Mouse (Mus musculus) embryonic facial prominence, embryonic 12.5 days (tissue): ENCODE results near the gene Ctrb1. TPM values are rescaled to one million over a fixed set of nuclear protein-coding genes. Genes with fewer than 3 reads are reported as not detected.

Experiments
- ATAC-seq: fragments of 200-750 bp; cut with Nextera tagmentation; 2 replicates; pipeline ENCODE4 v1.8.0; 2017; ENCODE audit not compliant: insufficient number of reproducible peaks, insufficient read depth, low FRiP score, low TSS enrichment
- H3K27ac ChIP-seq: fragments of 300-500 bp; sonication (generic); 2 replicates; pipeline ENCODE4 v1.5.1; 2016; ENCODE audit warnings: mild to moderate bottlenecking
- H3K27me3 ChIP-seq: fragments of 300-500 bp; sonication (generic); 2 replicates; pipeline ENCODE4 v1.6.1; 2016; ENCODE audit warnings: mild to moderate bottlenecking, moderate library complexity
- H3K36me3 ChIP-seq: fragments of 300-500 bp; sonication (generic); 2 replicates; pipeline ENCODE4 v1.6.1; 2016; ENCODE audit warnings: mild to moderate bottlenecking
- H3K4me1 ChIP-seq: fragments of 300-500 bp; sonication (generic); 2 replicates; pipeline ENCODE4 v1.6.1; 2016
- H3K4me2 ChIP-seq: fragments of 300-500 bp; sonication (generic); replicated peaks from 2 replicates; pipeline ENCODE4 v1.6.1; 2016; ENCODE audit warnings: mild to moderate bottlenecking, moderate library complexity
- H3K4me3 ChIP-seq: fragments of 300-500 bp; sonication (generic); 2 replicates; pipeline ENCODE4 v1.5.1; 2016; ENCODE audit warnings: mild to moderate bottlenecking
- H3K9ac ChIP-seq: fragments of 300-500 bp; sonication (generic); 2 replicates; pipeline ENCODE4 v1.6.1; 2016; ENCODE audit warnings: mild to moderate bottlenecking, moderate library complexity
- H3K9me3 ChIP-seq: fragments of 300-500 bp; sonication (generic); 2 replicates; pipeline ENCODE4 v1.6.1; 2016; ENCODE audit warnings: mild to moderate bottlenecking, moderate library complexity
- WGBS: fragments of 180-500 bp; shearing (Covaris S2); methylation state at CpG from one replicate; pipeline ENCODE4 v1.1.7; 2016; 5-methylcytosine and 5-hydroxymethylcytosine counted together
- polyA plus RNA-seq: library from polyadenylated mRNA; unstranded; fragments of >200 nt; fragmentation: Nextera tagmentation; extraction: Ambion mirVana; gene quantifications from 2 replicates; pipeline ENCODE4 v1.2.1, GENCODE M21; 2016

Gene Ctrb1
- polyA plus RNA-seq, 1 experiment from 2014 or later = not detected

- peak overlapping the region; percentile 87 for H3K27ac ChIP-seq
- H3K4me1 ChIP-seq = peaks cover 69% of the 10 kb centered on the region
- WGBS = under 1% methylated on average over 39 of the region's 39 CpGs
- H3K4me2 ChIP-seq = peak overlapping the region; percentile 78
- H3K36me3 ChIP-seq = no peaks in the 10 kb centered on the region
- no peaks in the 10 kb centered on the region for H3K27me3 ChIP-seq
- peak; percentile 25; the same call in 1 of the 2 replicates for ATAC-seq
- H3K9ac ChIP-seq = peak overlapping the region; percentile 88
- no peaks in the 10 kb centered on the region for H3K9me3 ChIP-seq
- peak overlapping the region; percentile 75 for H3K4me3 ChIP-seq
These were observed 40.6 kb upstream of the Ctrb1 start for GRCm38 (mm10) chr8:111731231-111731977.

GRCm38 (mm10) chr8:111729233-111730170, 38.7 kb upstream of the Ctrb1 start:
- no peak for ATAC-seq
- Histone ChIP-seq H3K4me3 (no peak overlapping the region), H3K4me1 (peaks cover 60% of the 10 kb centered on the region), H3K27me3 (no peaks in the 10 kb centered on the region), H3K9me3 (no peaks in the 10 kb centered on the region), H3K9ac (no peak overlapping the region), H3K27ac (no peak overlapping the region), H3K36me3 (no peaks in the 10 kb centered on the region), H3K4me2 (no peak overlapping the region)
- WGBS = 64% methylated on average over 7 of the region's 7 CpGs

DNA sequence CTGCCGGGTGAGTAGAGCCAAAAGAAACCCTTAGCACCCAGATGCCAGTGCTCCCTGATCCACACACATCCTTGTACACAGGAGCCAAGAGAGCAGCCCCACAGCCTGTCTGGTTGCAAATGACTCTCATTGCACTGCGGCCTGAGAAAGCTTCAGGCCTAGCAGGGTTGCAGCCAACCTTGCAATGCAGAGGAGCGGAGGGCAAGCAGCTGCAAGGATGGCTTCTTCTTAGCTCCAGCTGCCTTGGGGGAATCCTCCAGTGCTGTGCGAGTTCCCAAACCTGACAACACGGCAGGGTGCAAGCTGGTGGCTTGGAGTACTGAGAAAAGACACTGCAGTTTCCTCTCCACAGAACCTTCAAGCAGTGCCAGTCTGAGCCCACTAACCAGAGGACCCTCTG, 37.7 kb upstream of the Ctrb1 start:
- H3K9ac ChIP-seq = no peak overlapping the region
- no peak for ATAC-seq
- H3K4me1 ChIP-seq = peaks cover 50% of the 10 kb centered on the region
- no peak overlapping the region for H3K4me3 ChIP-seq
- H3K27ac ChIP-seq = no peak overlapping the region
- no peaks in the 10 kb centered on the region for H3K36me3 ChIP-seq
- H3K9me3 ChIP-seq = no peaks in the 10 kb centered on the region
- H3K27me3 ChIP-seq = no peaks in the 10 kb centered on the region
- no peak overlapping the region for H3K4me2 ChIP-seq
- WGBS = 67% methylated on average over 5 of the region's 5 CpGs

GRCm38 (mm10) chr8:111727553-111727952, 36.7 kb upstream of the Ctrb1 start:
- H3K27me3 ChIP-seq = no peaks in the 10 kb centered on the region
- no peak overlapping the region for H3K4me2 ChIP-seq
- H3K4me1 ChIP-seq = peaks cover 40% of the 10 kb centered on the region
- no peak overlapping the region for H3K4me3 ChIP-seq
- ATAC-seq = no peak
- H3K9ac ChIP-seq = no peak overlapping the region
- no peak overlapping the region for H3K27ac ChIP-seq
- no peaks in the 10 kb centered on the region for H3K9me3 ChIP-seq
- no peaks in the 10 kb centered on the region for H3K36me3 ChIP-seq
- WGBS = 79% methylated on average over 4 of the region's 4 CpGs

- no peak overlapping the region for H3K4me2 ChIP-seq
- ATAC-seq = no peak
- H3K4me1 ChIP-seq = peaks cover 34% of the 10 kb centered on the region
- 63% methylated on average over 7 of the region's 7 CpGs for WGBS
- no peak overlapping the region for H3K4me3 ChIP-seq
- H3K9ac ChIP-seq = no peak overlapping the region
- no peaks in the 10 kb centered on the region for H3K36me3 ChIP-seq
- H3K9me3 ChIP-seq = no peaks in the 10 kb centered on the region
- peak overlapping the region; percentile 48; the same call in 1 of the 2 replicates for H3K27ac ChIP-seq
- H3K27me3 ChIP-seq = no peaks in the 10 kb centered on the region
These were observed 35.5 kb upstream of the Ctrb1 start for GRCm38 (mm10) chr8:111726102-111726900.

GRCm38 (mm10) chr8:111725341-111725740, 34.5 kb upstream of the Ctrb1 start:
- H3K4me2 ChIP-seq = no peak overlapping the region
- H3K9ac ChIP-seq = no peak overlapping the region
- 91% methylated on average over 6 of the region's 6 CpGs for WGBS
- no peaks in the 10 kb centered on the region for H3K9me3 ChIP-seq
- no peaks in the 10 kb centered on the region for H3K27me3 ChIP-seq
- peaks cover 8% of the 10 kb centered on the region for H3K36me3 ChIP-seq
- ATAC-seq = no peak
- peaks cover 25% of the 10 kb centered on the region for H3K4me1 ChIP-seq
- H3K4me3 ChIP-seq = no peak overlapping the region
- H3K27ac ChIP-seq = no peak overlapping the region

GRCm38 (mm10) chr8:111720115-111720544, 29.3 kb upstream of the Ctrb1 start:
- Histone ChIP-seq H3K36me3 (peaks cover 41% of the 10 kb centered on the region), H3K27ac (no peak overlapping the region), H3K4me3 (no peak overlapping the region), H3K9ac (no peak overlapping the region), H3K4me2 (no peak overlapping the region), H3K4me1 (peaks cover 24% of the 10 kb centered on the region), H3K9me3 (no peaks in the 10 kb centered on the region), H3K27me3 (no peaks in the 10 kb centered on the region)
- 67% methylated on average over 4 of the region's 4 CpGs for WGBS
- ATAC-seq = no peak

DNA sequence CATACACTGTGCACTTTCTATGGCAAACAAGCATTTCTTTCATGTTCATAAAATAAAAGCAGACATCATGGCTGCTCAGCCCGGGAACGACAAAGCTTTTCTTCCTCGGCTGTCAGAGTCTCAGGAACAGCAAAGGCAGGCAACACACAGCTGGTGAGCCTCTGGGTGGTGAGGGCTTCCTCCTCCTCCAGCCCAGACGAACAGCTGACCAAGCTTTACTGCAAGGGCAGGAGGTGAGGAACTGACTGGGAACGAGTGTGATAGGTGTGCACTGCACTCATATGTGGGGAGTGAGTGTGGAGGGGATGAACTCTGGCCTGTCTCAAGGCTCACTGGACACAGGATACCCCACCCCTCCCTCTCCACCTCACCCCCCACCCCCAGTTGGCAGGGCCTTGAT, 28.1 kb upstream of the Ctrb1 start:
- no peak overlapping the region for H3K4me3 ChIP-seq
- no peaks in the 10 kb centered on the region for H3K27me3 ChIP-seq
- H3K36me3 ChIP-seq = peaks cover 53% of the 10 kb centered on the region
- no peak overlapping the region for H3K9ac ChIP-seq
- no peak overlapping the region for H3K4me2 ChIP-seq
- H3K9me3 ChIP-seq = no peaks in the 10 kb centered on the region
- WGBS = 51% methylated on average over 5 of the region's 5 CpGs
- H3K27ac ChIP-seq = peak overlapping the region; percentile 57; the same call in 1 of the 2 replicates
- H3K4me1 ChIP-seq = peaks cover 22% of the 10 kb centered on the region
- no peak for ATAC-seq

- peaks cover 63% of the 10 kb centered on the region for H3K36me3 ChIP-seq
- H3K4me3 ChIP-seq = no peak overlapping the region
- no peaks in the 10 kb centered on the region for H3K27me3 ChIP-seq
- peak overlapping the region; percentile 80; the same call in 1 of the 2 replicates for H3K27ac ChIP-seq
- no peaks in the 10 kb centered on the region for H3K9me3 ChIP-seq
- H3K9ac ChIP-seq = no peak overlapping the region
- peaks cover 22% of the 10 kb centered on the region for H3K4me1 ChIP-seq
- H3K4me2 ChIP-seq = no peak overlapping the region
- ATAC-seq = no peak
- WGBS = 76% methylated on average over 6 of the region's 6 CpGs
These were observed 27.1 kb upstream of the Ctrb1 start for GRCm38 (mm10) chr8:111717866-111718265.

- Histone ChIP-seq H3K36me3 (peaks cover 68% of the 10 kb centered on the region), H3K4me2 (no peak overlapping the region), H3K27me3 (no peaks in the 10 kb centered on the region), H3K27ac (peak overlapping the region; percentile 80), H3K9ac (no peak overlapping the region), H3K4me3 (no peak overlapping the region), H3K9me3 (no peaks in the 10 kb centered on the region), H3K4me1 (peaks cover 22% of the 10 kb centered on the region)
- no peak for ATAC-seq
- WGBS = 71% methylated on average over 4 of the region's 4 CpGs
These were observed 26.6 kb upstream of the Ctrb1 start for GRCm38 (mm10) chr8:111717488-111717792.
